Mouse (Mus musculus) c-Kit-negative CD71-positive TER-119-positive erythroid progenitor cells, embryonic 14.5 days (primary cell): ENCODE data around the gene Magel2.

Source experiments
- DNase-seq: peaks from one replicate; pipeline ENCODE4 v3.0.0-alpha.2; 2013; ENCODE audit warnings: low read depth, low spot score

The Magel2 gene

GRCm38 (mm10) chr7:62420566-62420965 lies 43.8 kb downstream of the Magel2 start:
- DNase-seq = no peak

DNA sequence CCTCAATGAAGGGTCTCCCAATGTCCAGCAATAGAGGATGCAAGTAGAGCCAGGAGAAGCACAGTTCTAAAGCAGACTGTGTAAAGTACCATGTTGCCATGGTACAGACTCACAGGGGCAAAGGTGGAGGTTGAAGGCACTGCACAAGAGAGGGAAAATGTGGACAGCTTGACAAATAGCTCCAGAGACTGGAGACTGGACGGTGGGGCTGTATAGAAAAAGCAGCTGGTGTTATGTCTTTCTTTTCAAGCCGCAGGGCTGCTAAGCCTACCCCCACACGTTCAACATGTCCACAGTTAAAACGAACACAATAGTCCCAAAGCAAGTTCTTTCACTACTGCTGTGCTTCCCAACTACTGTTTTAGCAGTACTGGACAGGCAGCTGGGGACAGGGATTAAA lies 46.4 kb downstream of the Magel2 start:
- DNase-seq = no peak

DNA sequence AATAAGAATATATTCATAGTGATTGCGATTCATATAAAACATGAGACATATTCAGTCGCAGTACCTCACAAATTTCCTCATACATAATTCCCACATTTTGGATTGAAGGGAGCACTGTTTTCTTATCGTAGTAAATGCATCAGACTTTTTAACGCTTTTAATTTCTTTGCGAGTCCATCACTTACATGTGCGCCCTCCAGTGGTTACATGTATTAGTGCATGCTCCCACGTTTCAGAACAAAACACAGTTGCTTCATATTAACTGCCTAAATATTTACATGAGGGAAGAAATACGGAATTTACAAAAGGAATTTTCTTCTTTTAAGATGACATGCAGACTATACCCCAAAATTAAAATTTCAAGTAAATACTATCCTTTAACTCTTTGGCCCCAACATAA lies 51.5 kb downstream of the Magel2 start:
- DNase-seq = no peak
